Mouse (Mus musculus) neural tube, embryonic 14.5 days (tissue): ENCODE measurements around the gene Ltbp2. TPM values are rescaled to one million over a fixed set of nuclear protein-coding genes. Genes with fewer than 3 reads are reported as not detected.

Experiments used
- ATAC-seq: fragments of 200-750 bp; cut with Nextera tagmentation; 2 replicates; pipeline ENCODE4 v1.8.0; 2017; ENCODE audit warnings: low read depth, mild to moderate bottlenecking, moderate TSS enrichment, moderate library complexity
- H3K27ac ChIP-seq: fragments of 300-500 bp; sonication (generic); 2 replicates; pipeline ENCODE4 v1.5.1; 2014; ENCODE audit warnings: low read depth, mild to moderate bottlenecking, control low read depth, low read length, moderate library complexity, mixed read lengths
- H3K27me3 ChIP-seq: fragments of 300-500 bp; sonication (generic); 2 replicates; pipeline ENCODE4 v1.6.1; 2014; ENCODE audit warnings: low read length; ENCODE audit not compliant: control insufficient read depth, insufficient read depth
- H3K36me3 ChIP-seq: fragments of 300-500 bp; sonication (generic); 2 replicates; pipeline ENCODE4 v1.6.1; 2014; ENCODE audit warnings: low read length, mixed read lengths; ENCODE audit not compliant: control insufficient read depth, insufficient read depth
- H3K4me1 ChIP-seq: fragments of 300-500 bp; sonication (generic); 2 replicates; pipeline ENCODE4 v1.6.1; 2014; ENCODE audit warnings: low read length; ENCODE audit not compliant: control insufficient read depth, insufficient read depth
- H3K4me2 ChIP-seq: fragments of 300-500 bp; sonication (generic); 2 replicates; pipeline ENCODE4 v1.6.1; 2014; ENCODE audit warnings: mild to moderate bottlenecking, low read depth, low read length, control low read depth
- H3K4me3 ChIP-seq: fragments of 300-500 bp; sonication (generic); 2 replicates; pipeline ENCODE4 v1.5.1; 2014; ENCODE audit warnings: low read depth, low read length, control low read depth, mixed read lengths
- H3K9ac ChIP-seq: fragments of 300-500 bp; sonication (generic); replicated peaks from 2 replicates; pipeline ENCODE4 v1.6.1; 2014; ENCODE audit warnings: low read depth, mild to moderate bottlenecking, control low read depth, low read length, mixed read lengths
- H3K9me3 ChIP-seq: fragments of 300-500 bp; sonication (generic); 2 replicates; pipeline ENCODE4 v1.6.1; 2016; ENCODE audit warnings: low read length; ENCODE audit not compliant: control insufficient read depth
- WGBS: fragments of 180-500 bp; shearing (Covaris S2); extraction: QIAGEN DNeasy Blood & Tissue Kit; methylation state at CpG from one replicate; pipeline ENCODE4 v1.1.7; 2014; 5-methylcytosine and 5-hydroxymethylcytosine counted together
- polyA plus RNA-seq: library from polyadenylated mRNA; unstranded; fragments of >200 nt; fragmentation: Nextera tagmentation; extraction: Ambion mirVana; gene quantifications from 2 replicates; pipeline ENCODE4 v1.2.1, GENCODE M21; 2014

Ltbp2 gene
- polyA plus RNA-seq, 1 experiment from 2014 or later = 0.15 TPM

DNA sequence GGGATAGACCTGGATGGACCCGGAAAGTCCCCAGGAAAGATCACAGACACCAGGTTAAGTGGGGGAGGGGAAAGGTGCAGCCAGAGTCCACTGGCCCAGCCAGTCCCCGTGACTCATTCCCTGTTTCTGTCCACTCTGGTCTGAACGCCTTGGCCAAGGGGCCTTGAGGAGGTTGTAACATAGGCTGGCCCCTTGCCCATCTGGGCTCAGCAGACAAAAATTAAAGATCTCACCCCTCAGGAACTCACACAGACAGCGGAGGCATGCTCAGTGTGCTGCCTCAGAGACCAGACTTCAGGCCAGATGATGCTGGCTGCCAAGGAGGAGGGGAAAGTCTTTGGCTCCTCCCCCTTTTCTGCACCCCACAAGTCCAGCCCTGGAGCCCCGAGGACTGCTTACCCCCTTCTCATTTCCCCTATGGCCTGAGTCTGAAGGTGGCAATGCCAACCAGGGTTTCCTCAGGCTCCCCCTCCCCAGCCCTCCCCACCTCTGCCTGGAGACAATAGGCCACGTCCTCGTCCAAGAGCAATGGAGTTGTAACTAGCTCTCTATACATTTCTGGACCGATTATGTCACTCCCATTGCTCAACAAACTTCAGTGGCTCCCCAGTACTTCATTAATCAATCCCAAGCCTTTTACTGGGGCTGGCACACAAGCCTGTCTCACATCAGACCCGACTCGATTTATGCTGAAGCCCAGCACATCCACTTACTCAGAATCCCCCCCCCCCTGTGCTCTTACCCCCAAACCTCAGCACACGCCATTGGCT is 9.0 kb upstream of the Ltbp2 start:
- WGBS = 71% methylated on average over 11 of the region's 11 CpGs
- Histone ChIP-seq H3K36me3 (no peaks in the 10 kb centered on the region), H3K4me3 (no peak overlapping the region), H3K27me3 (no peaks in the 10 kb centered on the region), H3K9ac (no peak overlapping the region), H3K4me2 (no peak overlapping the region), H3K9me3 (no peaks in the 10 kb centered on the region), H3K4me1 (no peaks in the 10 kb centered on the region), H3K27ac (no peak overlapping the region)
- ATAC-seq = no peak

DNA sequence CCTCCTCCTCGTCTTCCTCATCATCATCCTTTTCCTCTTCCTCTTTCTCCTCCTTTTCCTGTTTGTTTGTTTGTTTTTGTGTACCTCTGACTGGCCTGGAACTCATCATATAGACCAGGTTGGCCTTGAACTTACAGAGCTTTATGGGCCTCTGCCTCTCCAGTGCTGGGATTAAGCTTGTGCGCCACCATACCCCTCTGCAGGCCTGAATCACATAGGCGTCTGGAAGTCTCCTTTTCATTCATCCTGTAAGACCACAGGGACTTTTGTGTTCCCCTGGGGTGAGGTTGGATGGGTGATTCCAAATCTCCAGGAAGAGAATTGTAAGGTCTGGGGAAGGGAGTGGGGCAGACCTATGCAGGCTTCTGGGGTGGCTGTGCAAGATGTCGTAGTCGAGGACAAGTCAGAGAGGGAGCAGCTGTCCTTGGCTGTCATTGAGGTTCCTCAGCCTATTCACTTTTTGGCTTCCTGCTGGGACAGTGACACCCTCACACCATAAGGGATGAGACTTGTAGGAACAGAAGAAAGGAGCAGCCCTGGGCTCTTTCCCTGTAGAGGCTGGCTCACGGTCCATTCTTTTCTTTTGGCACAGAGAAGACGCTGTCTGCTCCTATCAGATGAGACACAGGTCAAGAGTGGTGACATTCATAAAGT is 8.2 kb upstream of the Ltbp2 start:
- Histone ChIP-seq H3K36me3 (no peaks in the 10 kb centered on the region), H3K4me1 (no peaks in the 10 kb centered on the region), H3K9ac (no peak overlapping the region), H3K9me3 (no peaks in the 10 kb centered on the region), H3K27me3 (no peaks in the 10 kb centered on the region), H3K4me2 (no peak overlapping the region), H3K27ac (no peak overlapping the region), H3K4me3 (no peak overlapping the region)
- no peak for ATAC-seq
- WGBS = 86% methylated on average over 7 of the region's 7 CpGs

- 85% methylated on average over 4 of the region's 4 CpGs for WGBS
- H3K4me1 ChIP-seq = no peaks in the 10 kb centered on the region
Measured at GRCm38 (mm10) chr12:84882796-84883195, 6.5 kb upstream of the Ltbp2 start.

DNA sequence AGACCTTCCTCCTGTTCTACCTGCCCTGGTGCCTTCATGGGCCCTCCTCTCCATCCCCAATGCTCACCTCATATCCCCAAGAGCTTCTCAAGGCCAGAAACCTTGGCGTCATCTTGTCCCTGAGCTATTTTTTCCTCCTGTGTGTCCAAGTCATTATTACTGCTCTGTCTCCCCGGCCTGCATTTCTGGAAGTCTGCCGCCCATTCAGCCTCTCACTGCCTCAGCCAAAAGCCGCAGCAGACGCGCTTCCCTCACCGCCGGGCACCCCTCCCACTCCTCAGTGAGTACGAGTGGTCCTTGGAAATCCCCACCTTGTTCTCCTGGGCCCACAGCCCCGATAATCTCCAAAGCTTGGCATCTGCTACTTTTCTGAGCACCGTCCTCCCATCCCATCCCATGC is 3.8 kb upstream of the Ltbp2 start:
- Histone ChIP-seq H3K9me3 (no peaks in the 10 kb centered on the region), H3K27ac (no peak overlapping the region), H3K27me3 (peaks cover 24% of the 10 kb centered on the region), H3K4me3 (no peak overlapping the region), H3K9ac (no peak overlapping the region), H3K4me2 (no peak overlapping the region), H3K36me3 (no peaks in the 10 kb centered on the region), H3K4me1 (no peaks in the 10 kb centered on the region)
- 62% methylated on average over 11 of the region's 11 CpGs for WGBS
- no peak for ATAC-seq

More at GRCm38 (mm10) chr12:84882796-84883195, 6.5 kb upstream of the Ltbp2 start:
- Histone ChIP-seq H3K27me3 (no peaks in the 10 kb centered on the region), H3K4me2 (no peak overlapping the region), H3K36me3 (no peaks in the 10 kb centered on the region), H3K4me3 (no peak overlapping the region), H3K9me3 (no peaks in the 10 kb centered on the region), H3K27ac (no peak overlapping the region), H3K9ac (no peak overlapping the region)
- no peak for ATAC-seq

DNA sequence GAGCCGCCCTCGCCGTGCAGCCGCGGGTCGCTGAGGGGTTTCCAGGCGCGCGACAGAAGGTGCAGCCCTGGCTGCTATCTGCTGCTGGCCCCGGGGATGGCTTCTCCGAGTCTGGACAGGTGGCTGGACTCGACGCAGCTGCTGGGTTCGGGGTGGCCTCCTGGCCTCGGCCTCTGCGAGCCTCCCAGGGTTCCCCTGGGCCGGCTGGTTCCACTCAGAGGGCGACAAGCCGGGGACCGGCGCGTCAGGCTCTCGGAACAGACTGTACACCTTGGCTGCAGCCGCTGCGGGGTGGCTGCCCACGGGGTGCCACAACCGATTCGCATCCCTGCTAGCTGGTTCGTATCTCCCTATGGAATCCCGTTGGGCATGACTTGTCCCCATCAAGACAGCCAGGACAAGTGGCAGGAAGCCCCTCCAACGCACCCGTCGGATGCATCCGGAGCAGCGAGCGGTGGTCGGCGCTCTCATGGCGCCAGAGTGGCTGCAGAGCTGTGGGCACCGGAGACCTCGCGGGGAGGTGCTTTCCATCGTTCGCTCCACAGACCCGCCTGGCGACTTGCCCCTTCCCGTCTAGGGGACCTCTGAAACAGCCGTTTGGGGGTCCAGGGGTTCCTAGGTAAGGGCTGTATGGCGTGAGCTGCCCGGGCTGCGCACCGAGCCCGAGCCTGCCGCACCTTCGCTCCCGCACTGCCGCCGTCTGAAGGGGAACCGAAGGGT is 411 bp downstream of the Ltbp2 start:
- H3K4me1 ChIP-seq = no peaks in the 10 kb centered on the region
- H3K27me3 ChIP-seq = peaks cover 35% of the 10 kb centered on the region
- no peak for ATAC-seq
- peak overlapping the region; percentile 35 for H3K4me2 ChIP-seq
- 2% methylated on average over 58 of the region's 59 CpGs for WGBS
- no peak overlapping the region for H3K9ac ChIP-seq
- no peak overlapping the region for H3K27ac ChIP-seq
- no peaks in the 10 kb centered on the region for H3K36me3 ChIP-seq
- H3K9me3 ChIP-seq = no peaks in the 10 kb centered on the region
- peak overlapping the region; percentile 22 for H3K4me3 ChIP-seq

DNA sequence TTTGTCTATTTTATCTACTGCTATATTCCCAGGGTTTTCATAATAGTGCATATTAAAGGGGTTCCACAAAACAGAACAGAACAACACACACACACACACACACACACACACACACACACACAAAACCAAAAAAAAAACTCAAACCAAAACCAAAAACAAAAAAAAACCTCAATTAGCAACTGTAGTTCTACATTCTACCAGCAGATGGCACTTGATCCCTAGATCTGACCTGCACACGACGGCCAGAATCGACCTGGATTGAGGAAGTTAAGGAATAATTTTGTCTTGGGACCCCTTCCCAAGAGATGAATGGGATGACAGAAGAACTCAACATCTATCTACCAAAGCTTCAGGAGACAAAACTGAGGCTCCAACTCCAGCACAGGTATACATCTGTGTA is 2.9 kb downstream of the Ltbp2 start:
- no peaks in the 10 kb centered on the region for H3K9me3 ChIP-seq
- ATAC-seq = no peak
- 2% methylated on average over 3 of the region's 3 CpGs for WGBS
- no peak overlapping the region for H3K27ac ChIP-seq
- no peak overlapping the region for H3K4me2 ChIP-seq
- no peak overlapping the region for H3K4me3 ChIP-seq
- H3K27me3 ChIP-seq = peaks cover 35% of the 10 kb centered on the region
- H3K4me1 ChIP-seq = no peaks in the 10 kb centered on the region
- H3K36me3 ChIP-seq = no peaks in the 10 kb centered on the region
- no peak overlapping the region for H3K9ac ChIP-seq

- no peak overlapping the region for H3K27ac ChIP-seq
- H3K4me2 ChIP-seq = no peak overlapping the region
- H3K27me3 ChIP-seq = peaks cover 32% of the 10 kb centered on the region
- ATAC-seq = no peak
- no peaks in the 10 kb centered on the region for H3K36me3 ChIP-seq
- no peak overlapping the region for H3K4me3 ChIP-seq
- no peak overlapping the region for H3K9ac ChIP-seq
- 73% methylated on average over 2 of the region's 2 CpGs for WGBS
- no peaks in the 10 kb centered on the region for H3K4me1 ChIP-seq
- no peaks in the 10 kb centered on the region for H3K9me3 ChIP-seq
Measured at GRCm38 (mm10) chr12:84872310-84872709, 4.0 kb downstream of the Ltbp2 start.

GRCm38 (mm10) chr12:84865431-84865830 is 10.9 kb downstream of the Ltbp2 start:
- no peak overlapping the region for H3K4me2 ChIP-seq
- H3K27ac ChIP-seq = no peak overlapping the region
- no peak overlapping the region for H3K4me3 ChIP-seq
- H3K27me3 ChIP-seq = no peaks in the 10 kb centered on the region
- no peaks in the 10 kb centered on the region for H3K9me3 ChIP-seq
- no peaks in the 10 kb centered on the region for H3K4me1 ChIP-seq
- WGBS = 75% methylated on average over 9 of the region's 9 CpGs
- H3K9ac ChIP-seq = no peak overlapping the region
- ATAC-seq = no peak
- H3K36me3 ChIP-seq = no peaks in the 10 kb centered on the region

DNA sequence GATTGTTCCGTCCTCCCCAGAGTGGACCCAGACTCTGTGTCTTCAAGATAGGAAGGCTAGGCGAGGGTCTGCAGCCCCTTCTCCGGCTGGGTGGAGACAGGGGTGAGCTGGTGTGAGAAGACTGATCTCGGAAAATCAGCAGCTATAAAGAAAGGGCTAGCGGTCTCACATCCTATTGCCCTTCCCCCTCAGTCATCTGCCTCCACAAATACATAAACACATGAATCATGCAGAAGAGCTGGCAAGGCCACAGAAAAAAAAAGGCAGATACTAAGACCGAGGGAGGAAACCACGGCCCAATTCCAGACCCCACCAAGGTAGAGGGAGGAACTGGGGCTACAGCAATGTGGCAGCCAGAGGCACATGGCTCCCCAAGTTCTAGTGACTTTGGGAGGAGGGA is 11.5 kb downstream of the Ltbp2 start:
- H3K27ac ChIP-seq = no peak overlapping the region
- H3K4me2 ChIP-seq = no peak overlapping the region
- ATAC-seq = no peak
- no peaks in the 10 kb centered on the region for H3K4me1 ChIP-seq
- H3K27me3 ChIP-seq = no peaks in the 10 kb centered on the region
- no peak overlapping the region for H3K4me3 ChIP-seq
- no peaks in the 10 kb centered on the region for H3K36me3 ChIP-seq
- no peaks in the 10 kb centered on the region for H3K9me3 ChIP-seq
- H3K9ac ChIP-seq = no peak overlapping the region
- WGBS = 77% methylated on average over 7 of the region's 7 CpGs
